Mouse (Mus musculus) left cerebral cortex, adult 11 months (tissue): ENCODE measurements around the gene Aloxe3.
"Not testable (repeated sequence)": the region's sequence is repeated elsewhere in the genome, so short reads cannot be mapped to it uniquely, and the experiment has no call there.

Experiments used
- DNase-seq: peaks from one replicate; pipeline ENCODE4 v3.0.0; 2022; ENCODE audit warnings: low spot score

Aloxe3 gene

DNA sequence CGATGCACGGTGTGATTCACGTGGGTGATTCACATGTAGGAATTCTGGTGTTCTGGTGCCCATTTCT is at the start of gene Aloxe3:
TSS of gene Aloxe3 (plus strand) at position 45 of the 67 bp plus-strand sequence.
- DNase-seq = no peak

DNA sequence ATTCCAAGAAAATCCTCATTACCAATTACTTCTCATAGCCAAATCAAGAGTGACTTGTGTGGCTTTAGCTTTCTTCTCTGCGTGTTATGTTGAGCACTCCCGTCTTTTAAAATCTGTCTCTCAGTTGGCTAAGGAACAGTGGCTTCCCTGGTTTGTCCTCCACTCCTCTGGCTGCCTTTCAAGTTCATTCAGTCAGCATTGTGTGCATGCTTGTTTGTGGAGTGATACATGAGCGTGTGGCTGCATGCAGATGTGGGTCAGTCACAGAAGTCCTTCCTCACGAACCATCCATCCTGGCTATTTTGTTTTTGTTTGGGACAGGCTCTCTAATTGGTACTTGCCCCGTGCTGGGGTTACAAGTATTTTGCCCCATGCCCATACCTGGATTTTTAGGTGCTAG is 49.1 kb upstream of the Aloxe3 start:
- no peak for DNase-seq

GRCm38 (mm10) chr11:69077316-69077715 is 48.4 kb upstream of the Aloxe3 start:
- no peak for DNase-seq

- no peak for DNase-seq
Observed at GRCm38 (mm10) chr11:69078041-69078440, 47.7 kb upstream of the Aloxe3 start.

DNA sequence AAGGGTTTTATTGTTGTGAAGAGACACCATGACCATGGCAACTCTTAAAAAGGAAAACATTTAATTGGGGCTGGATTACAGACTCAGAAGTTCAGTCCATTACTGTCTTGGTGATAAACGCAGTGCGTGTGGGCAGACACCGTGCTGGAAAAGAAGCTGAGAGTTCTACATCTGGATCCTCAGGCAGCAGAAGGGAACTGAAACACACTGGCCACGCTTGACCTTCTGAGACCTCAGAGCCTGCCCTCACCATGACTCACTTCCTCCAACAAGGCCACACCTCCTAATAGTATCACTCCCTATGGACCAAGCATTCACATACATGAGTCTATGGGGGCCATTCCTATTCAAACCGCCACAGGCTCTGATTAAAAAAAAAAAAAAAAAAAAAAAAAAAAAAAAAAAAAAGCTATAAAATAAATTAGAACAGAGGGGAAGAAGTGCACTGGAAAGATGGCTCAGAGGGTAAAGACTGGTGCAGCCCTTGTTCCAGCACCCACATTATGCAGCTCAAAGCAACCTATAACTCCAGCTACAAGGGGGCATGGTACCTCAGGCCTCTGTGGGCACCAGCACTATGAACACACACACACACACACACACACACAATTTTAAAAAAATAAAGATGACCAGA is 46.8 kb upstream of the Aloxe3 start:
- DNase-seq = no peak

GRCm38 (mm10) chr11:69080102-69080854 is 45.4 kb upstream of the Aloxe3 start:
- no peak for DNase-seq

GRCm38 (mm10) chr11:69080855-69081222 is 44.9 kb upstream of the Aloxe3 start:
- DNase-seq = no peak

GRCm38 (mm10) chr11:69081613-69082012 is 44.1 kb upstream of the Aloxe3 start:
- DNase-seq = no peak

DNA sequence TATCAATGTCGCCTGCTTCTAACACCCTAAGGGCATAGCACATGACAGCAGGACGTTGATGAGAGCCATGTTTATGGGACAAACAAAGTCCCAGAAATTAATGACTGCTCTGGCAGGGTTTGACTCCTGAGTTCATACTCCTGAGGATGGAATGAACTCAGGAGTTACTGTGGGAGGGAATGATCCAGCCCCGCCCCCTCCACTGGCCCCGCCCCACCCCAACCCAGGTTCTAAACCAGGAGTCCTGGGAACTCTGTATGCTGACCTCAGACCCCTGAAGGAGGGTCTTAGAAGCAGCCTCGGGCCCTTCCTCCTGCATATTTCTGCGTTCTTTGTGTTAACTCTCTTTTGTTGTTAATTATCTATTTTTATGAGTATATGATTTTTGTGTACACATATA is 40.1 kb upstream of the Aloxe3 start:
- DNase-seq = no peak

DNA sequence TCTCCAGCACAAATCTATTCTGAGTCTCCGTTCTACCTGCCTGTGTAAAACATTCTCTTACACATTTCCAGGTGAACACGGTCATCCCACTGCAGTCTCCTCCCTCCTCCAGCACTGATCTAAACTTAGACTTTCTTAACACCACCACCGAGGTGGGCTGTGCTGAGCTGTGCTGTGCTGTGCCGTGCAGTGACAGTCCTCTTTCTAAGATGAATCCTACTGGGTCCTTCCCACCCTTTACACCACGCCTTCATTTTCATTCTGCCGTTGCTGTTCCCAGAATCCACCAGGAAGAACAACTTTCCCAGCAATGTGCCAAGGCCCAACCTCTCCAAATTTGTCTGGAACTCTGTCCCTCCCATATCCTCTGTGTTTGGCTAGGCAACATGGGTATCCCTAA is 39.3 kb upstream of the Aloxe3 start:
- DNase-seq = no peak

DNA sequence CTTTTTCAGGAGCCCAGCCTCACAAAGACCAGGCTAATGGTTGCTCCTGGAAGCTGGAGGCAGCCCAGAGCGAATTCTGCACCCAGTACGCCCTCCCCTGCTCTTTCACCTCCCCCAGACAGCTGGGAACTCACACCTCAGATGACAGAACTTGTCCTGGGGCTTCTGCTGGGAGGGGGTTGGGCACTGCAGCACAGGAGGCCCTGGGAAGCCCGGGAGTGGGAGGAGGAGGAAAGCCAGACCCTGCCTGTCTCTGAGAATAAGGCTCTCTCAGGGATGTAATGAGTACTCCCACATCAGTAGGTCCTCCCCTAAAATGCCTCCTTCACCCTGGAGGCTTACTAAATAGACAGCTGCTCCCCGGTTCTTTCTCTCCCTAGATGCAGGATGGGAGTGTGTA is 38.6 kb upstream of the Aloxe3 start:
- DNase-seq = no peak

GRCm38 (mm10) chr11:69087597-69087996 is 38.1 kb upstream of the Aloxe3 start:
- DNase-seq = no peak

GRCm38 (mm10) chr11:69088103-69088855 is 37.4 kb upstream of the Aloxe3 start, which contains the start of gene Vamp2:
Gene Vamp2, plus strand, starts transcription at chr11:69088490.
- peak; percentile 88 for DNase-seq

DNA sequence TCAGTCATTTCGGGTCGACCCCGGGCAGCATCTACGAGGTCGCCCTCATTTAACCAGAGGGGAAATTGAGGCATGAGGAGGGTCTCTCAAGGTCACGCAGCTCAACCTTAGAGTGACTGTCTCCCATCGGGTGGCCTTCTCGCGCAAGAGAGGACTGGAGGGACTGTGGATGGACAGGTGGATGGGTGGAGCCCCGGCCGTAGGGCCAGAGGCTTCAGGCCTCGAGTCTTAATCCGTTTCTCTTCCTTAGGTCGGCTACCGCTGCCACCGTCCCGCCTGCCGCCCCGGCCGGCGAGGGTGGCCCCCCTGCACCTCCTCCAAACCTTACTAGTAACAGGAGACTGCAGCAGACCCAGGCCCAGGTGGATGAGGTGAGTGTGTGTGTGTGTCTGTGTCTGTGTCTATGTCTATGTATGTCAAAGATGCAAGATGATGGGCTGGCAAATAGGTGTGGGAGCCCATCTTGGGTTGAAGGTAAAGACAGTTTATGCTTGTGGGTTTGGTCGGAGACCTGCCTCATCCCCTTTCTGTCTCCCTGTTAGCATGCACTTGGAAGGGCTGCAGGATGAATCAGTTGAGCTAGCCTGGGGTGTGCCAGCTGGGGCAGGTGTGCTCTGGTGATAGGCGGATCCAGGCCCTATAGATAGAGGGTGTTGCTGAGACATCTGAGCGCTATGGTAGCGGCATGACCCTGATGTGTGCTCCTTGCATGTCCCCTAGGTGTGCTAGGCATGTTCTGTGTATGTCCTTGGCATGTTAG is 36.7 kb upstream of the Aloxe3 start:
- no peak for DNase-seq

DNA sequence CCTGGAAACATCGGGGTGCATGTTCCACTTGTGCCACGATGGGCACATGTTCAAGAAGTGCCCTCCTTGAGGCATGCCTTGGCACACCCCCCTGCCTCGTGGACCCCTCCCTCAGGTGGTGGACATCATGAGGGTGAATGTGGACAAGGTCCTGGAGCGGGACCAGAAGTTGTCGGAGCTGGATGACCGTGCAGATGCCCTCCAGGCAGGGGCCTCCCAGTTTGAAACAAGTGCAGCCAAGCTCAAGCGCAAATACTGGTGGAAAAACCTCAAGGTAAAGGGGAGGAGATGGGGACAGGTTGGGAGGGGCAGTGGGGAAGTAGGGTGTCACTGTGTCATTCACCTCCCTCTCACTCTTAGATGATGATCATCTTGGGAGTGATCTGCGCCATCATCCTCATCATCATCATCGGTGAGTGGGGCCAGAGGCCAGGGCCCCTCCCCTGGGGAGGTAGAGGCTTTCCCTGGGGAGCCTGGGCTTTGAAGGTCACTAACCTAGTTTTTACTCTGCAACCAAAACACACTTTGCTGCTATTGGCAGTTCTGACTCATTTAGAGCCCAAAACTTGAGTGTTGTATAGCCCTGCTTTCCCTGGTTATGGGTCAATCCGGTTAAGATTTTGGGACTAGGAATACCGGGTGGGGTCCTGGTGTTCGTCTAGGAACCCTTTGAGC is 35.9 kb upstream of the Aloxe3 start:
- DNase-seq = no peak

DNA sequence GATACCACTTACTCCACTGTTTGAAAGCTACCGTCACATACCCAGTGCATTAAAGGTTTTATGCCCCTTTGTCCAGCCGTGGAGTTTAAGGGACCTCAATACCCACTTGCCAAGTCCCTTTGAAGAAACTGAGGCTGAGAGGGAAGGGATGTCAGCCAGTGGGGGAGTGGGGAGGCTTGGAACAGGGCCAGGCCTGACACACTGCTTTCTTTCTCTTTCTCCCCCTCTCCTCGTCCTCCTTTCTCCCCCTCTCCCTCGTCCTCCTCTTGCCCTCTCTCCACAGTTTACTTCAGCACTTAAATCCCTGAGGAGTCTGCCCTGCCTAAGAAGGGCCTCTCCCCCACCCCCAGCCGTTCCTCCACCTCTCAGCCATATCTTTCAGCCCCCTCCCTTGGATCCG is 35.3 kb upstream of the Aloxe3 start:
- no peak for DNase-seq

GRCm38 (mm10) chr11:69091566-69092385 is 33.9 kb upstream of the Aloxe3 start:
- DNase-seq = no peak

- no peak for DNase-seq
Observed at GRCm38 (mm10) chr11:69092386-69092751, 33.3 kb upstream of the Aloxe3 start.

- no peak for DNase-seq
Observed at GRCm38 (mm10) chr11:69092871-69093270, 32.8 kb upstream of the Aloxe3 start.

DNA sequence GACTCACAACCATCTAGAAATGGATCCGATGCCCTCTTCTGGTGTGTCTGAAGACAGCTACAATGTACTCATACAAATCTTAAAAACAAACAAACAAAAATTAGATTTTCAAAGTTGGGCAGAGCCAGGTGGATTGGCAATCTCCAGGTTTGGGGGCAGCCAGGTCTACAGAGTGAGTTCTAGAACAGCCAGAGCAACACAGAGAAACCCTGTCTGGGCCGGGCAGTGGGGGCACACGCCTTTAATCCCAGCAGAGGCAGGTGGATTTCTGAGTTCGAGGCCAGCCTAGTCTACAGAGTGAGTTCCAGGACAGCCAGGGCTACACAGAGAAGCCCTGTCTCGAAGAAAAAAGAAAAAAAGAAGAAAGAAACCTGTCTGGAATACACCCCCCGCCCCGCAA is 31.8 kb upstream of the Aloxe3 start:
- not testable (repeated sequence) for DNase-seq

GRCm38 (mm10) chr11:69094697-69095429 is 30.8 kb upstream of the Aloxe3 start, which contains the start of gene Per1:
Gene Per1, plus strand, starts transcription at chr11:69095217.
- peak; percentile 100 for DNase-seq
